Mouse (Mus musculus) spleen, postnatal 36 days (tissue): ENCODE results near the gene Klra4.
A peak's percentile ranks its signal among the peaks of the same experiment; 100 is the strongest.
"Not testable (repeated sequence)": the region's sequence is repeated elsewhere in the genome, so short reads cannot be mapped to it uniquely, and the experiment has no call there.

Source experiments
- DNase-seq, 2 experiments: peaks; one replicate each; pipeline ENCODE4 v3.0.0; 2022; ENCODE audit warnings: low spot score in 2 of 2, mixed read lengths in 1 of 2

Gene Klra4

GRCm38 (mm10) chr6:130067171-130067570 is at the start of gene Klra4:
TSS of gene Klra4 (minus strand) at chr6:130067271.
- not testable (repeated sequence) for DNase-seq

- DNase-seq = no peak
These were observed 43.4 kb upstream of the Klra4 start for GRCm38 (mm10) chr6:130110485-130110884.

- DNase-seq = not testable (repeated sequence)
These were observed 35.7 kb upstream of the Klra4 start for GRCm38 (mm10) chr6:130102743-130103142.

- DNase-seq = no peak
These were observed 25.4 kb upstream of the Klra4 start for GRCm38 (mm10) chr6:130092336-130092948.

GRCm38 (mm10) chr6:130065196-130065595 is 1.9 kb downstream of the Klra4 start:
- no peak for DNase-seq

- DNase-seq = not testable (repeated sequence)
These were observed 31.9 kb downstream of the Klra4 start for GRCm38 (mm10) chr6:130035146-130035545.

GRCm38 (mm10) chr6:130031493-130032089 is 35.5 kb downstream of the Klra4 start:
- DNase-seq = peak; percentile 7 to 9

- no peak for DNase-seq
These were observed 40.2 kb downstream of the Klra4 start, which contains the start of gene Klra6 for GRCm38 (mm10) chr6:130026854-130027253. TSS of gene Klra6 (minus strand) at chr6:130026954.
